Mouse (Mus musculus) kidney, adult 11 months (tissue): Measurements from ENCODE around the gene Gimap8.

Experiments
- DNase-seq: peaks from one replicate; pipeline ENCODE4 v3.0.0; 2022

The Gimap8 gene

GRCm38 (mm10) chr6:48638553-48638952 is 8.5 kb upstream of the Gimap8 start:
- DNase-seq = no peak

DNA sequence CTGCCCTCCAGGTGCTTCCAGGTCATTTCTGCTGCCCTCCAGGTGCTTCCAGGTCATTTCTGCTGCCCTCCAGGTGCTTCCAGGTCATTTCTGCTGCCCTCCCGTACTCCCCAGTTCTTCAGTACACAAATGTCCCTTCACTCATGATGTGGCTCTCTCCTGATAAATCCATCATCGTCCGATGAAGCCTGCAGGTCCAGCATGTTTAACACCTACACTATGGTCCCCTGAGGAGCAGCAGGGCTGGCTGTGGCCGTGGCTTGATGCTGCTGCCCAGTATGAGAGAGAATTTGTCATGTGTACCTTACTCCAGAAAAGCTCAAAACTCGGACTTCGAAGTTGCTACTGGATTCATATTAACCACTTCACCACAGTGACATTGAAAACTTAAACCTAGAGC is 5.6 kb upstream of the Gimap8 start:
- no peak for DNase-seq

DNA sequence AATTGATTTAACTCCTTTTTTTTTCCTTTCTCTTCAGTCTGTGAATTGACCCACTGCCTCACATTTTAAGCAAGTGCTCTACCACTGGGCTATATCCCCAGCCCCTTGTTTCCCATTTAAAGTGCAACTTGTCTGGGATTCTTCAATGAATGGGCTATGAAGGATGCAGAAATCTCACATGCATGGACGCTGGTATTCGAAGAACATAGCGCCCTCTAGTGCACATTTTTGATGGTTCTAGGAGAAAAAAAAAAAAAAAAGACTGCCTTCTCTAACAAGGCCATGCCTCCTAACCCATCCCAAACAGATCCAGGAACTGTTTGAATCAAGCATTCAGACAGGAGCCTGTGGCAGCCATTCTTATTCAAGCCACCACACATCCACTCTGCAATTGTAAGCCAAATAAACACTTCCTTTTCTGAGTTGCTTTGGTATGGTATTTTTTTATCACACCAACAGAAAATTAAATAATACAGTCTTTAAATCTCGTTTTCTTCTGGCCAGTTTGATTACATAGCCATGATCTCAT is 4.2 kb upstream of the Gimap8 start:
- no peak for DNase-seq

- peak; percentile 70 for DNase-seq
These were observed 1.2 kb upstream of the Gimap8 start for GRCm38 (mm10) chr6:48645660-48646308.

DNA sequence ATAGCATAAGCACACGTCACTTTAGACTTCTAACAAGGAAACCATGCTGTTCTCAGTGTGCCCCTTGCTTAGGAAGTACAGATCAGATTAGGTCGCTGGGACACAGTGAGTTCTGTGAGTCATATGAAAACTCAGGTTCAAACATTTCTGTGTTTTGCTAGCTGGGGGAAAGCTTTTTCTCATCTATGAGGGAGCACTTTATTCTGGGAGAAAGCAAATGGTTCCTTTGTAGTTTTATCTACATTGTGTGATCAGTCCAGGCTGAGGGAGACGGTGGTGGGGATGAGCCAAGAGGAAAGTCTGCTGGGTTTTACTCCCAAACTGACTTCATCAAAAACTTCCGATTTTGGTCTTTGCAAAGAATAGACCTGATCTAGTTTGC is 734 bp upstream of the Gimap8 start:
- DNase-seq = no peak

DNA sequence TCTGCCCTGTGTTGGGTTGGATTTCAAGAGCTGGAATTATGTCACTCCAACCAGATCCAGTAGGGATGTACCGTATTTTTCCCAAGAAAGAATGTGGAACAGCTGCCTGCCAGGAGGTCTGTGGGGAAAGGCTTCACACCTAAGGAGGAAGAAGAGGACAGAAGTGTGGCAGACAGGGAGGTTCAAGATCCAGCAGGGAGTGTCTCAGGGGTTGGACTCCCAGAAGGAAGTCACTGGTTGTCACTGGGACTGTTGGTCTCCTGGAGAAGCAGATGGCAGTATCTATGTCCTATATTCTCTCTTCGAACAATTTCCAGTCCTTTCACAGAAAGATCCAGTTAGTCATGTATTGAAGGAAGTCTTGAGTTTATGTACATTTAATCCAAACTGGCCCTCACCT is 577 bp downstream of the Gimap8 start:
- DNase-seq = no peak

DNA sequence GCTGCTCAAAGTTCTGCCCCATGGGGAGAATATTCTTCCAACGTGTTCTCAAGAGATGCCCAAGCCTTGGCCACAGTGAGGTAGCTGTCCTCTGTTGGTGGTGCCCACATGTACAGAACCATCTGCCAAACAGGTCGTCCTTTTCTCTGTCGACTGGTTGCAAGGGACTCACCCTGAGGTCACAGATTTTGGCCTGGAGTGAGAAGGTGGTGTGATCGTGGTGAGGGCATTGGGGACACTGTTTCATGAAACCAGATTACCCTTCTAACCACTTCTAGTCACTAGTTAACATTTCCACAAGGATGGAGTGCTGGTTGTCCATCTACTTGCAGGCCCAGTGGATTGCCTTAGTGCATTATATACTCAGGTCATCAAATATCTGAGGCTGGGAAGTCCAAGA is 1.7 kb downstream of the Gimap8 start:
- DNase-seq = peak; percentile 71

DNA sequence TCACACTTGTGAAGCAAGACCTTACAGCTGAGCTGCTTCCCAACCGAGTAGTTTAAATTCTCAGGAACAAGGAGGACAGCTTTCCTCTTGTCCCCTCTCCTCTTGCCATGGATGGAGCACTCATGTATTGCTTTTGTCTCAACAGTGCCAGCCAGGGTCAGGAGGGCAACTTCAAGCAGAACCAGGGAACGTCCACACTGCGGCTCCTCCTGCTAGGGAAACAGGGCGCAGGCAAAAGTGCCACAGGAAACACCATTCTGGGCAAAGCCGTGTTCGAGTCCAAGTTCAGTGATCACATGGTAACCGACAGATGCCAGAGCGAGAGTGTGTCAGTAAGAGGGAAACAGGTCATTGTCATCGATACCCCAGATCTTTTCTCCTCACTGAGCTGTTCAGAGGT is 3.0 kb downstream of the Gimap8 start:
- no peak for DNase-seq

DNA sequence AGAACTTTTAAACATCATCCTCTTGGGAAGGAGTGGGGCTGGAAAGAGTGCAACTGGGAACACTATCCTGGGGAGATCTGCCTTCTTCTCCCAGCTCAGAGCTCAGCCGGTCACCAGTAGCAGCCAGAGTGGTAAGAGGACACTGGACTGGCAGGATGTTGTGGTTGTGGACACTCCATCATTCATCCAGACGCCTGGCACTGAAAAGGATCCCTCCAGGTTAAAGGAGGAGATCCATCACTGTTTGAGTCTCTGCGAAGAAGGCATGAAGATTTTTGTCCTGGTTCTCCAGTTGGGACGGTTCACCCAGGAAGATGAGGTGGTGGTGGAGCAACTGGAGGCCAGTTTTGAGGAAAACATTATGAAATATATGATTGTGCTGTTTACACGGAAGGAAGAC is 11.7 kb downstream of the Gimap8 start:
- DNase-seq = no peak

DNA sequence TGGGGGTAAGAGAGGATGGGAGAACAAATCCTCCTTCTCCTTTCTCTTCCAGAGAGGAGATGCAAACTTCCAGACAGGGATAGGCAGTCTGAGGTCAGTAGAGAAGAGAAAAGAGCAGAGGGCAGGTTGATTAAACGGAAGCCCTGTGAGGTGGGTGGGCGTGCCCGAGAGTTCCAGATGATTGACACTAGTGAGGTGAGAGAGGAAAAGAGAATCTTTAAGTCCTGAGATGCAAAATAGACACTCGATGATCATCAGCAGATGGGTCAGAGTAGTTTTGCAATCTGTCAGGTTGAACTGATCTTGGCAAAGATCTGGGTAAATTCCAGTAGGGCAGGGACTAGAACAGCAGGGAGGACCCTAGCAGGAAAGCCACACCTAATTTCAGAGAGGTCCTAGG is 17.7 kb downstream of the Gimap8 start:
- DNase-seq = no peak

GRCm38 (mm10) chr6:48665471-48665870 is 18.4 kb downstream of the Gimap8 start:
- no peak for DNase-seq

- peak; percentile 67 for DNase-seq
These were observed 19.1 kb downstream of the Gimap8 start for GRCm38 (mm10) chr6:48666159-48666586.

- no peak for DNase-seq
These were observed 21.0 kb downstream of the Gimap8 start for GRCm38 (mm10) chr6:48668022-48668421.

DNA sequence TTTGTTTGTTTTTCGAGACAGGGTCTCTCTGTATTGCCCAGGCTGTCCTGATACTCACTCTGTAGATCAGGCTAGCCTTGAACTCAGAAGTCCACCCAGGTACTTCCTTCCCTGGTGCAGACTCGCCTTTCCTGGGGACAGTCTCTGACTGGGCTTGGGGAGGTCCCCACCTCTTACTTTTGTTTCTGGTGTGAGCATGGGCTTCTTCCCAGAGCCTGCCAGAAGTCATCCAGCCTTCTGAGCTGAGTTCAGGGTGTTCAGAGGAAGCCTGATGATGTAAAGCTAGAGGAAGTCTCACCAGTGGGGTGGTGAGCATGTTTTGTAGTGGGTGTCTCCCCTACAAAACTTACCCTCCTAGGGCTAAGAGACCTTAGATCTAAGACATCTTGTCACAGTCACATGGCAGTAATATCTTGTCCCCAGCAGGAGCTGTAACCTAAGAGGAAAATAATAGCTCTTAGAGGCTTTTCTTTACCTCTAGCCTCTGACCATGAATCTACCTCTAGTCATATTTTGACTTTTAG is 22.5 kb downstream of the Gimap8 start:
- no peak for DNase-seq

DNA sequence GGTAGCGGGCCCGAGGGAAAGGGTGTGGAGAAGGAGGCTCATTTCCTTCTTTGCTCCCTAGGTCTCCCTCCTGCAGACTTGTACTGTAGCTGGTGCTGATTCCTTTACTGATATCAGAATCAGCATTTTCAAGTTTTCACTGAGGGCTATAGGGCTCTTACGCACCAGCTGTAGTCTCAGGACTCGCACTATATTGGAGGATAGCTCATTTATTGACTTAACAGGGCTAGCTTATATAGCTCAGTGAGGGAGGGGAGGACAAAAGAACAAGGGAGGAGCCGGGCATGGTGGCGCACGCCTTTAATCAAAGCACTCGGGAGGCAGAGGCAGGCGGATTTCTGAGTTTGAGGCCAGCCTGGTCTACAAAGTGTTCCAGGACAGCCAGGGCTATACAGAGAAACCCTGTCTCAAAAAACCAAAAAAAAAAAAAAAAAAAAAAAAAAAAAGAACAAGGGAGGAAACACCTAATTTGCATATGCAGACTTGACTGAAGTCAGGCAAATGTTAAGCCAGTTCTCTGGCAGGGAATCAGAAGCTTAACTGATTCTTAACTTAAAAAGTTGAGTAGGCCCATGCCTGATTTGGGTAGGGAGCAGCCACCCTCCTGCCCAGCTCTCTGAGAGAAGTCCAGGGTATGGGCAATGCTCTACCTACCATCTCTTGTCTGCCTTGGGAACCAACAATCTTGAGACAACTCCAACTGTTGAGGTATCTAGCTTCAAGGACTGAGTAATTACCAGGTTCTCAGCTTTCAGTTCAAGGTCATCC is 27.4 kb downstream of the Gimap8 start:
- no peak for DNase-seq

- DNase-seq = no peak
These were observed 28.4 kb downstream of the Gimap8 start for GRCm38 (mm10) chr6:48675400-48675930.

DNA sequence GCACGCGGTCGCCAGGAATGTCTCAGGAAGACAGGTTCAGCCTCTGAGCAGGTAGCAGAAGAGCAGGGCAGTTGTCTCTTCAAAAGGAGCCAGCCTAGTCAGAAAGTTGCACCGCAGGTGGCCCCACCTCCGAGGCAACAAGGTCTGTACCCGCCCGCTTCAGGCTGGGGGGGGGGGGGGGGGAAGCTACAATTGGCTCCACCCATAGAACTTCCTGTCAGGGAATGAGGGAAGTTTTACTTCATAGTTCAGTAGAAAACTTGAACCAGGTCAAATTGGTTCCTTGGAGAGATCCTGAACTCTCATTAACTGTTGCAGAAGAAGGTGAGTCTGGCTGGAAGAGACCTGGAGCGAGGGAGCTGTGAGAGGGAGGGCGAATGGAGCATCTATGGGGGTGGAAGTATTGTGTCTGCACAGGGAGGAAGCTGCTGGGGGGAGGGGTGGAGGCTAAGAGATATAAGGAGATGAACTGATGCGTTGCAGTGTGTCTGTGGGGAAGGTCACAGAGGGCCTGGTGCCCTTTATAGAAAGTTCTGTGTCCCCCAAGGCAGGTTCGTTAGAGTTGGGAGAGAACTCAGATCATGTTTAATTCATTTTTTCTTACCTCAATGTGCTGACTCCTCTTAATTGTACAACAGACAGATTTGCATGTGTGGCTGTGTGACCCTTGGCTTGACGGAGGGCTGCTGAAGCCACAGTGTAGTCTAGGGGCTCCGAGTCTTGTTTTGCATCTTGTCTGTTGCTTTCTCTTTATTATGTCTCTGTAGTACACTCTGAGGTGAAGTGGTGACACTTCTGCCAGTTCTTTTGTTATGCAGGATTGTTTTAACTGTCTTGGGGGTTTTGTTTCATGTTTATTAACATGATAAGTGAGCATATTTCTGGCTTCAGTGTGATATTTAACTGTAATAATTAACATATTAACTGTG is 29.2 kb downstream of the Gimap8 start, which contains the start of gene Gimap9:
Gene Gimap9, plus strand, starts transcription at position 199 of the 929 bp plus-strand sequence.
- DNase-seq = peak; percentile 75

- no peak for DNase-seq
These were observed 29.9 kb downstream of the Gimap8 start for GRCm38 (mm10) chr6:48676860-48677415.

- DNase-seq = no peak
These were observed 30.7 kb downstream of the Gimap8 start for GRCm38 (mm10) chr6:48677492-48678345.

GRCm38 (mm10) chr6:48678391-48678790 is 31.4 kb downstream of the Gimap8 start:
- DNase-seq = no peak

GRCm38 (mm10) chr6:48679701-48680100 is 32.7 kb downstream of the Gimap8 start:
- DNase-seq = no peak
